Mouse (Mus musculus): ENCODE measurements around the gene Tuba3b. TPM values are rescaled to one million over a fixed set of nuclear protein-coding genes. Genes with fewer than 3 reads are reported as not detected.

The Tuba3b gene
- total and polyA plus RNA-seq, 3 experiments = not detected

DNA sequence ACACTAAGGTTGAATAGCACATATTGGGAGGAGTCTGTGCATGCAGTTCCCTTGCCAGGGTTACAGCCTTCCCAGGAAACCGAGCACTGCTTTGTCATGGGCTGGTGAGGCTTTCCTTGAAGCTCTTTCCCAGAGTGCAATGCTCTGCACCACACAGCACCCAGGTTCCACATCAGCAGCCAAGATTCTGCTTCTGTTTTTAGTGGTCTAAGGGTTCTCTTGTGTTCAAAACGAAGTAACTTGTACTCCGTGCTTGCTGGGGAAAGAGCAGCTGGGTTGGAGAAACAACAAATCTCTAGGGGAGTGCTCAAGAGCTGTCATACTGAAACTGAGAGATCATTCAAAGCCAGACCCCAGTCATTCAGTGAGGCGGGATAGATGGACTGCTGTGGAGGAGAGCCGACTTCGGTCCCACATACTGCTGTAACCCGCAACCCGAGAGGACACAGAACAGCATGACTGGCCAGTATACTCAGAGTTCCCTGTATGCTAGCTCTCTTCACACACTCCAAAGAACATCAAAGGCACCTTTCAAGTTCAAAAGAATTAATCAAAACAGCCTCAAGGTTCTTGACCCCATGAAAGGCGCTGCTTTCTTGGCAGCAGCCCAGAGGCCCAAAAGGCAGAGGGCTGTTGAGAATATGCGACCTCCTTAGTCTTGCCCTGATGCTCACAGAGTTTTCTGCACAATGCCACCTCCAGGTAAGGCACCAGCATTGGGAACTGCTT is 36.9 kb upstream of the Tuba3b start:
- Histone ChIP-seq H3K36me3 (replicated peaks) (no peaks in the 10 kb centered on the region), H3K27me3 (ENCODE audit: insufficient read depth, low read length) (no peaks in the 10 kb centered on the region), H3K4me3 (ENCODE audit: low read depth, low read length) (no peak overlapping the region), H3K4me1 (ENCODE audit: insufficient read depth, low read depth, low read length) (no peaks in the 10 kb centered on the region), H3K9me3 (replicated peaks) (peaks cover 64% of the 10 kb centered on the region)
- DNase-seq (ENCODE audit: low spot score) (no peak), ATAC-seq (ENCODE audit: extremely low read depth, insufficient number of reproducible peaks, low FRiP score, poor library complexity, severe bottlenecking) (no peak)
- TF ChIP-seq GATA2 (IDR thresholded peaks at IDR 0.05; ENCODE audit: borderline replicate concordance, low read depth, low read length) (no peak), CTCF (IDR thresholded peaks at IDR 0.05; ENCODE audit: low read depth, low read length) (no peak)

DNA sequence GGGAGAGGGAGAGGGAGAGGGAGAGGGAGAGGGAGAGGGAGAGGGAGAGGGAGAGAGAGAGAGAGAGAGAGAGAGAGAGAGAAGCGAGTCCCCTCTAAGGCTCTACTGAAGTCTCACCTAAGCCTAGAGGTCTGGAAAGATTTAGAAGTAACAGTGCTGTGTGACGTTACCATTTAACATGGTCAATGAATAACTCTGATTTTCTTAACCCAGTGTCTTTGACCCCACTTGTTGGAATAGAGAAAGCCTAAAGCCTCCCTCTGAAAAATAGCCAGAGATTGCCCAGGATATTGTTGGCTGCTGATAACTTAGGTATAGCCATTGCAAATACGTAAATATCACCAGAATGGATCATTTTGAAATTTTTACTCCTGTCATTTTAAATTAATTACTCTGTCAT is 35.8 kb upstream of the Tuba3b start:
- Histone ChIP-seq H3K36me3 (replicated peaks) (no peaks in the 10 kb centered on the region), H3K27me3 (ENCODE audit: insufficient read depth, low read length) (no peaks in the 10 kb centered on the region), H3K4me3 (ENCODE audit: low read depth, low read length) (no peak overlapping the region), H3K4me1 (ENCODE audit: insufficient read depth, low read depth, low read length) (no peaks in the 10 kb centered on the region), H3K9me3 (replicated peaks) (peaks cover 66% of the 10 kb centered on the region)
- ATAC-seq (ENCODE audit: extremely low read depth, insufficient number of reproducible peaks, low FRiP score, poor library complexity, severe bottlenecking) (no peak), DNase-seq (ENCODE audit: low spot score) (no peak)
- TF ChIP-seq TAL1 (conservative IDR thresholded peaks at IDR 0.05; ENCODE audit: low read depth, low read length) (no peak), POLR2AphosphoS5 (IDR thresholded peaks at IDR 0.05; ENCODE audit: insufficient replicate concordance, low read depth, low read length) (no peak), GATA2 (IDR thresholded peaks at IDR 0.05; ENCODE audit: borderline replicate concordance, low read depth, low read length) (no peak), CTCF (IDR thresholded peaks at IDR 0.05; ENCODE audit: low read depth, low read length) (no peak), GATA1 (IDR thresholded peaks at IDR 0.05; ENCODE audit: borderline replicate concordance, low read length) (no peak)

DNA sequence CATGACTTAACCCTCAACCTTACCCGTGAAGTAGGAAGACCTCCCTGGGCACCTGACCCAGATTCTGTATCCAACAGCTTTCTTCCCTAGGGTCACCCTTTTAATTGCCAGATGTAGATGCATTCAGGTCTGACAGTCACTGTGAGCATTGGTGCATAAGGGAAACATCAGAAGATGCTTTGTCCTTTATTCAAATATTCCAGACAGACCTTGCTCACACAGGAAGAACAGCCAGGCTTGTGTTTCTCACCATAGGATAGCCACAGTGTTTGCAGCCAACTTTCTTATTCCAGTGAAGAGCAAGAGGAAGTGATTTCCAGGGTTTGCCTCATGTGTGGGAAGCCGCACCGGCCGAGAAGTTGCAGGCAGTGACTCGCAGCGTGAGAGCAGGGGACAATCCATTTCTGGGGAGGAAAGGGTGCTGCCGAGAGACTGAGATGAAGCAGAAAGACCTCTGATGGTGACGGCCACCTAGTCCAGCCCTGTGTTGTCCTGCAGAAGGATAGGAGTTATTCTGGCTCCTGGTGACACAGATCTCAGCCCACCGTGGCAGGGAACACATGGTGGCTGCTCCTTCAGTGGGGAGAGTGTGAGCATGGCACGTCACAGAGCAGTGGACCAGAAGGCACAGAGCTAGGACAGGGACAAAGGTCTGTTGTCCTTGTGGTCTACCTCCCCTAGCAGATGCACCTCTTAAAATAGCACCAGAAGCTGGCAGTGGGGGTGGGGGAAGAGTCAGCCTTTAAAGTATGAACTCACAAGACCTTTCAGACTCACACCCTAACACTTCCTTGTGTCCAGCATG is 34.0 kb upstream of the Tuba3b start:
- no peaks in the 10 kb centered on the region for H3K36me3 ChIP-seq (replicated peaks)
- no peak for ATAC-seq (ENCODE audit: extremely low read depth, insufficient number of reproducible peaks, low FRiP score, poor library complexity, severe bottlenecking)
- no peak overlapping the region for H3K4me3 ChIP-seq (ENCODE audit: low read depth, low read length)
- H3K4me1 ChIP-seq (ENCODE audit: insufficient read depth, low read depth, low read length) = no peaks in the 10 kb centered on the region
- TF ChIP-seq TAL1 (conservative IDR thresholded peaks at IDR 0.05; ENCODE audit: low read depth, low read length) = no peak
- TF ChIP-seq GATA2 (IDR thresholded peaks at IDR 0.05; ENCODE audit: borderline replicate concordance, low read depth, low read length) = no peak
- TF ChIP-seq POLR2AphosphoS5 (IDR thresholded peaks at IDR 0.05; ENCODE audit: insufficient replicate concordance, low read depth, low read length) = no peak
- no peak for TF ChIP-seq GATA1 (IDR thresholded peaks at IDR 0.05; ENCODE audit: borderline replicate concordance, low read length)
- no peak for TF ChIP-seq CTCF (IDR thresholded peaks at IDR 0.05; ENCODE audit: low read depth, low read length)
- H3K27me3 ChIP-seq (ENCODE audit: insufficient read depth, low read length) = no peaks in the 10 kb centered on the region
- peaks cover 72% of the 10 kb centered on the region for H3K9me3 ChIP-seq (replicated peaks)
- no peak for DNase-seq (ENCODE audit: low spot score)

DNA sequence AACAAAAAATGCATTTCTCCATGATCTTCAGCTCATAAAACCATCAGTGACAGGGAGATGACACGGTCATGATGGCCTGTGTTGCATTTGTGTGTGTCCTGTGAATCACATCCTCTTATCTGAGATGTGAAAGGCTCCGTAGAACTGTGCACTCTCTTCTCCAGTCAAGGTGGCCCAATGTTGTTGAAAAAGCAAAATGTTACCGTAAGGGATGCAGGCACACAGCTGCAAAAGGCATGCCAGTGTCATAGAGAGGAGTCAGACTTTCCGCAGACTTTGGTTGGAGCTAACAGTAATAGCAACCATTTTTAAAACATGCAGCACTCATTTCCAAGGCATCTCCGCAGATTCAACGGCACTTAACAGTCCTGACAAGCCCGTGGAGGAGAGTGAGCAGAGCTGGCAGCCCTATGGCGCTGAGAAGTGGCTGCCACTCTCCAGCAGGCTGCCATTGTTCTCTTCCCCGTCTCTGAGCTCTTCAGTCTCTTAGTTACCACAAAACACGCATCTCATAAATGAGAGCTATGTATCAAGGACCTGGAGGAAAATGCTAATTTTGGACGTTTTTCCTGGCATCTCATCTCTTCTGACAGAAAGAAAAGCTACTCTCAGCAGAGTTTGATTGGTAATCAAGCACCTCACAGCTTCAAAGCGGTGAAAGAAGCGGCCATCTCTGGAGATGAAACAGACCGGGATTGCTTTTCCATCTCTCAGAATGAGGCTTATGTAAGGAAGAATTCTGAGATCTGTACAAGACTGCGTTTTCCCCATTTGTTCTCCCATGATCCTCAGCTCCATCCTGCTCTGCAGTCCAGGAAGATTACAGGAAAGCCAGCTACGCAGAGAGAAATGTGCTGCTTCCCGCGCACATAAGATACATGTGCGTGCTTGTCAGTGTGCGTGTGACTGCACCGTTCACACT is 30.2 kb upstream of the Tuba3b start:
- DNase-seq (ENCODE audit: low spot score) (no peak), ATAC-seq (ENCODE audit: extremely low read depth, insufficient number of reproducible peaks, low FRiP score, poor library complexity, severe bottlenecking) (no peak)
- Histone ChIP-seq H3K36me3 (replicated peaks) (no peaks in the 10 kb centered on the region), H3K9me3 (replicated peaks) (peaks cover 68% of the 10 kb centered on the region), H3K27me3 (ENCODE audit: insufficient read depth, low read length) (no peaks in the 10 kb centered on the region), H3K4me1 (ENCODE audit: insufficient read depth, low read depth, low read length) (no peaks in the 10 kb centered on the region), H3K4me3 (ENCODE audit: low read depth, low read length) (no peak overlapping the region)
- no peak for TF ChIP-seq POLR2AphosphoS5 (IDR thresholded peaks at IDR 0.05; ENCODE audit: insufficient replicate concordance, low read depth, low read length)
- no peak for TF ChIP-seq TAL1 (conservative IDR thresholded peaks at IDR 0.05; ENCODE audit: low read depth, low read length)
- no peak for TF ChIP-seq GATA1 (IDR thresholded peaks at IDR 0.05; ENCODE audit: borderline replicate concordance, low read length)
- TF ChIP-seq CTCF (IDR thresholded peaks at IDR 0.05; ENCODE audit: low read depth, low read length) = no peak
- TF ChIP-seq GATA2 (IDR thresholded peaks at IDR 0.05; ENCODE audit: borderline replicate concordance, low read depth, low read length) = no peak

DNA sequence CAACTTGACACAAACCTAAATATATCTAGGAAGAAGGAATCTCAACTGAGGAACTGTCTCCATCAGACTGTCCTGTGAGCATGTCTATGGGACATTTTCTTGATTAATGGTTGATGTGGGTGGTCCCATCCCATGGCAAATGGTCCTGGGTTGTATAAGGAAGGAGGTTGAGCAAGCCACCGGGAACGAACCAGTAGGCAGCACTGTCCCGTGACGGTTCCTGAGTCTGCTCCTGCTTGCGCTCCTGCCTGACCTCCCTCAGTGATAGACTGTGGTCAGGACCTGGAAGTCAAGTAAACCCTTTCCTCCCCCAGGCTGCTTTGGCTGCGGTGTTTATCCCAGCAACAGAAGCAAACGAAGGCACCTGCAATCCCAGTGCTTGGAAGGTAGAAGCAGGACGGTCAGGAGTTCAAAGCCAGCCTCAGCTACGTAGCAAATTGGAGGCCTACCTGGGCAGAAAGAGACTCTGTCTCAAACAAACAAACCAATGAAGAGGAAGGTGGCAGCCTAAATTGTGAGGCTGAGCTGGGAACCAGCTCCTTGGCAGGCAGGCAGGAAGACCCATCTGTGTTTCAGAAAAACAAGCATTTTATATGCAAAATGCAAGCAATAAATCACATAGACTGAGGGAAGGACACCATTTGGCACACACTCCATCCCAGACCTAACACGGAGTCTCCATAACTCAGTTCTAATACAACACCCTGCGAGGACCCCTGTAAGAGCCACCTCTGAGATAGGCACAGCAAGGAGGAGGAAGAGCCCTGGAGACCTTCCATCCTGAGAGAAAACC is 24.9 kb upstream of the Tuba3b start:
- H3K9me3 ChIP-seq (replicated peaks) = peaks cover 63% of the 10 kb centered on the region
- no peaks in the 10 kb centered on the region for H3K4me1 ChIP-seq (ENCODE audit: insufficient read depth, low read depth, low read length)
- DNase-seq (ENCODE audit: low spot score) (no peak), ATAC-seq (ENCODE audit: extremely low read depth, insufficient number of reproducible peaks, low FRiP score, poor library complexity, severe bottlenecking) (no peak)
- TF ChIP-seq POLR2AphosphoS5 (IDR thresholded peaks at IDR 0.05; ENCODE audit: insufficient replicate concordance, low read depth, low read length) (no peak), TAL1 (conservative IDR thresholded peaks at IDR 0.05; ENCODE audit: low read depth, low read length) (no peak), GATA2 (IDR thresholded peaks at IDR 0.05; ENCODE audit: borderline replicate concordance, low read depth, low read length) (no peak), GATA1 (IDR thresholded peaks at IDR 0.05; ENCODE audit: borderline replicate concordance, low read length) (no peak), CTCF (IDR thresholded peaks at IDR 0.05; ENCODE audit: low read depth, low read length) (no peak)
- H3K4me3 ChIP-seq (ENCODE audit: low read depth, low read length) = no peak overlapping the region
- no peaks in the 10 kb centered on the region for H3K27me3 ChIP-seq (ENCODE audit: insufficient read depth, low read length)
- no peaks in the 10 kb centered on the region for H3K36me3 ChIP-seq (replicated peaks)
